Mouse (Mus musculus): Measurements from ENCODE around the gene Ppfia2. TPM values are rescaled to one million over a fixed set of nuclear protein-coding genes. Genes with fewer than 3 reads are reported as not detected.

Ppfia2 gene
- polyA plus RNA-seq, 1 experiment: 0.12 TPM

GRCm38 (mm10) chr10:106910108-106910507 lies 440.0 kb downstream of the Ppfia2 start:
- H3K27ac ChIP-seq (ENCODE audit: insufficient read depth, low read length): no peak overlapping the region
- TF ChIP-seq CTCF (IDR thresholded peaks at IDR 0.05; ENCODE audit: extremely low read depth, insufficient read depth, insufficient read length, insufficient replicate concordance) (no peak), POLR2A (IDR thresholded peaks at IDR 0.05; ENCODE audit: low read depth, low read length) (no peak)
- H3K4me1 ChIP-seq (ENCODE audit: control insufficient read depth, insufficient read depth, insufficient read length): no peaks in the 10 kb centered on the region
- H3K27me3 ChIP-seq (ENCODE audit: control insufficient read depth, insufficient read depth, low read length): no peaks in the 10 kb centered on the region
- no peak for DNase-seq (ENCODE audit: low read depth in 1 of 2, low spot score in 2 of 2)
- H3K4me3 ChIP-seq (ENCODE audit: extremely low read depth, insufficient read depth, insufficient read length): no peak overlapping the region
- WGBS: 81% methylated on average over 3 of the region's 3 CpGs
- no peaks in the 10 kb centered on the region for H3K36me3 ChIP-seq (ENCODE audit: control insufficient read depth, insufficient read depth, low read length)

- DNase-seq (ENCODE audit: low read depth in 1 of 2, low spot score in 2 of 2): no peak
- Histone ChIP-seq H3K4me1 (ENCODE audit: control insufficient read depth, insufficient read depth, insufficient read length) (no peaks in the 10 kb centered on the region), H3K27ac (ENCODE audit: insufficient read depth, low read length) (no peak overlapping the region), H3K36me3 (ENCODE audit: control insufficient read depth, insufficient read depth, low read length) (no peaks in the 10 kb centered on the region), H3K4me3 (ENCODE audit: extremely low read depth, insufficient read depth, insufficient read length) (no peak overlapping the region), H3K27me3 (ENCODE audit: control insufficient read depth, insufficient read depth, low read length) (no peaks in the 10 kb centered on the region)
- TF ChIP-seq POLR2A (IDR thresholded peaks at IDR 0.05; ENCODE audit: low read depth, low read length): no peak
- no peak for TF ChIP-seq CTCF (IDR thresholded peaks at IDR 0.05; ENCODE audit: extremely low read depth, insufficient read depth, insufficient read length, insufficient replicate concordance)
- whole genome bisulfite sequencing: 33% methylated on average over 2 of the region's 2 CpGs
These were observed 442.9 kb downstream of the Ppfia2 start for GRCm38 (mm10) chr10:106913032-106913431.

DNA sequence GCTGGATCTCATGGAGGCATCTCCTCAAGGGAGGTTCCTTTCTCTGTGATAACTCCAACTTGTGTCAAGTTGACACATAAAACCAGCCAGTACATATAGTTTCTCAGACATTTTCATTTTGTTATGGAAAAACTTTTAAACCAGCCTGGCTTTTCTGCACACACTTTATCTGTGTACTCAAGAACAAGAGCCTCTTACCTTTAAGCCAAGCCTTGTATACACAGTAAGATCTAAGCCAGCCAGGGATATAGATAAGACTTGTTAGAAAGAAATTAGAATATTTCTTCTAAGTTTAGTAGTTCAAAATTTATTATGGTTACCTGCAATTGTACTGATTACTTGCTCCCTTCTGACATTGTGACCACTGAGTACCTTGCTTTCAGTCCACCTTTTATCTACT lies 444.1 kb downstream of the Ppfia2 start:
- TF ChIP-seq CTCF (IDR thresholded peaks at IDR 0.05; ENCODE audit: extremely low read depth, insufficient read depth, insufficient read length, insufficient replicate concordance): no peak
- TF ChIP-seq POLR2A (IDR thresholded peaks at IDR 0.05; ENCODE audit: low read depth, low read length): no peak
- Histone ChIP-seq H3K4me3 (ENCODE audit: extremely low read depth, insufficient read depth, insufficient read length) (no peak overlapping the region), H3K27me3 (ENCODE audit: control insufficient read depth, insufficient read depth, low read length) (no peaks in the 10 kb centered on the region), H3K4me1 (ENCODE audit: control insufficient read depth, insufficient read depth, insufficient read length) (no peaks in the 10 kb centered on the region), H3K36me3 (ENCODE audit: control insufficient read depth, insufficient read depth, low read length) (no peaks in the 10 kb centered on the region), H3K27ac (ENCODE audit: insufficient read depth, low read length) (no peak overlapping the region)
- DNase-seq (ENCODE audit: low read depth in 1 of 2, low spot score in 2 of 2): no peak

DNA sequence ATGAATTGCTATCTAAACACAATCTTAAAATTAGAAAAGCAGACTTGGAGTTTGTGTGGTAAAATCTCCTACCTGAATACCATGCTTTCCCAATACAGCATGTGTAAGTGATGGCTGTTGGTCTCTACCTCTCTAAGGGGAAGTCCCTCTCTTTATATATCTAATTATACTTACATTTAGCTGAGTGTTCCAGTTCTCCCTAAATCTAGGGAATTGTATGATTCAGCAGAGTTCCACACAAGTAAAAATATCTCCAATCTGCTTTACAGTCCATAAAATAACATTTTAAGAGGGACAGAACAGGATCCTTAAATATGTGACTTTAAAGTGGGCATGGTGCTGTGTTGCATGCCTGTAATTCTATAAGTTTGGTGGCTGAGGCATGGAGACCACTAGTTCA lies 444.7 kb downstream of the Ppfia2 start:
- no peak overlapping the region for H3K27ac ChIP-seq (ENCODE audit: insufficient read depth, low read length)
- no peak overlapping the region for H3K4me3 ChIP-seq (ENCODE audit: extremely low read depth, insufficient read depth, insufficient read length)
- no peaks in the 10 kb centered on the region for H3K27me3 ChIP-seq (ENCODE audit: control insufficient read depth, insufficient read depth, low read length)
- DNase-seq (ENCODE audit: low read depth in 1 of 2, low spot score in 2 of 2): no peak
- no peaks in the 10 kb centered on the region for H3K36me3 ChIP-seq (ENCODE audit: control insufficient read depth, insufficient read depth, low read length)
- no peaks in the 10 kb centered on the region for H3K4me1 ChIP-seq (ENCODE audit: control insufficient read depth, insufficient read depth, insufficient read length)
- TF ChIP-seq POLR2A (IDR thresholded peaks at IDR 0.05; ENCODE audit: low read depth, low read length) (no peak), CTCF (IDR thresholded peaks at IDR 0.05; ENCODE audit: extremely low read depth, insufficient read depth, insufficient read length, insufficient replicate concordance) (no peak)

GRCm38 (mm10) chr10:106924334-106924733 lies 454.2 kb downstream of the Ppfia2 start:
- WGBS: 90% methylated on average over 5 of the region's 5 CpGs
- H3K4me1 ChIP-seq (ENCODE audit: control insufficient read depth, insufficient read depth, insufficient read length): no peaks in the 10 kb centered on the region
- no peak overlapping the region for H3K4me3 ChIP-seq (ENCODE audit: extremely low read depth, insufficient read depth, insufficient read length)
- no peaks in the 10 kb centered on the region for H3K36me3 ChIP-seq (ENCODE audit: control insufficient read depth, insufficient read depth, low read length)
- no peak for DNase-seq (ENCODE audit: low read depth in 1 of 2, low spot score in 2 of 2)
- no peak overlapping the region for H3K27ac ChIP-seq (ENCODE audit: insufficient read depth, low read length)
- TF ChIP-seq POLR2A (IDR thresholded peaks at IDR 0.05; ENCODE audit: low read depth, low read length) (no peak), CTCF (IDR thresholded peaks at IDR 0.05; ENCODE audit: extremely low read depth, insufficient read depth, insufficient read length, insufficient replicate concordance) (no peak)
- H3K27me3 ChIP-seq (ENCODE audit: control insufficient read depth, insufficient read depth, low read length): no peaks in the 10 kb centered on the region

DNA sequence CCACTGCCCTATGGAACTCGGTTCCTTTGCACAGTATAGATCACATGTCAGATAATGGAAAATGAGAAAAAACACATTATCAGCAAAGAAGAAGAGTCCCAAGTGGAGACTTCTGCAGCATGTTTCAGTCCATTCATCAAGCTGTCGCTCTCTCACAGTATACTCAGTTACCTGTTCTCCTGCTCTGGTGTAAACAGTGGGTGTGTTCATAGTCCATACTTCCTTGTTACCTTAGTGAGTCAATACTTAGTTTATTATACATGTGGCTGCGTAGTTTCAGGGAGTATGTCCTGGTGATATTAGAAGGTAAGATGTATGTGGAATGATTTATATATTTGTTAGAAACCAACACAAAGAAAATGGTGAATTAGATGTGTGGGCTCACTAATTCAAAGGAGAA lies 454.7 kb downstream of the Ppfia2 start:
- WGBS: 78% methylated on average over 3 of the region's 3 CpGs
- H3K4me3 ChIP-seq (ENCODE audit: extremely low read depth, insufficient read depth, insufficient read length): no peak overlapping the region
- no peaks in the 10 kb centered on the region for H3K36me3 ChIP-seq (ENCODE audit: control insufficient read depth, insufficient read depth, low read length)
- no peaks in the 10 kb centered on the region for H3K4me1 ChIP-seq (ENCODE audit: control insufficient read depth, insufficient read depth, insufficient read length)
- no peaks in the 10 kb centered on the region for H3K27me3 ChIP-seq (ENCODE audit: control insufficient read depth, insufficient read depth, low read length)
- no peak overlapping the region for H3K27ac ChIP-seq (ENCODE audit: insufficient read depth, low read length)
- TF ChIP-seq POLR2A (IDR thresholded peaks at IDR 0.05; ENCODE audit: low read depth, low read length): no peak
- DNase-seq (ENCODE audit: low read depth in 1 of 2, low spot score in 2 of 2): no peak

- WGBS: 83% methylated on average over 9 of the region's 9 CpGs
- Histone ChIP-seq H3K27ac (ENCODE audit: insufficient read depth, low read length) (no peak overlapping the region), H3K4me1 (ENCODE audit: control insufficient read depth, insufficient read depth, insufficient read length) (no peaks in the 10 kb centered on the region), H3K36me3 (ENCODE audit: control insufficient read depth, insufficient read depth, low read length) (no peaks in the 10 kb centered on the region), H3K27me3 (ENCODE audit: control insufficient read depth, insufficient read depth, low read length) (no peaks in the 10 kb centered on the region), H3K4me3 (ENCODE audit: extremely low read depth, insufficient read depth, insufficient read length) (no peak overlapping the region)
- no peak for TF ChIP-seq POLR2A (IDR thresholded peaks at IDR 0.05; ENCODE audit: low read depth, low read length)
- no peak for DNase-seq (ENCODE audit: low read depth in 1 of 2, low spot score in 2 of 2)
These were observed 458.6 kb downstream of the Ppfia2 start for GRCm38 (mm10) chr10:106928576-106929332.

All from spleen, adult 2 months (tissue).